Comparison of ENCODE assay signal across 20 mouse cellular contexts in the genomic region with DNA sequence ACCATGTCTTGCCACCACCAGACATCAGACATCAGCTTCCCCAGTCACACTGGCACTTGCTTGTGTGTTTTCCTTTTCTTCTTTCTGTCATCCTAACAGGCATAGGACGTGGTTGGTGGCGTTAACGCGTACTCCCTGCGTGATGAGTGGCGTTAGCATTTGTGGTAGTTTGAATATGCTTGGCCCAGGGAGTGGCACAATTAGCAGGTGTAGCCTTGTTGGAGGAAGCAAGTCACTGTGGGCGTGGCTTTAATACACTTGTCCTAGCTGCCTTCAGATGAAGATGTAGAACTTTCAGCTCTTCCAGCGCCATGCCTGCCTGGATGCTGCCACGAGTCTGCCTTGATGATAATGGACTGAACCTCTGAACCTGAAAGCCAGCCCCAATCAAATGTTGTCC.
"Had no signal": no experiment of that assay in that cellular context is flagged by ENCODE, and none has a peak within 500 bp of the region (broad histone marks: within the 10 kb centered on the region; RNA-seq: fewer than 3 reads in every experiment).

No protein-coding gene starts in this region.

- ATAC-seq: midbrain, embryonic 16.5 days had no signal

- H3K9ac ChIP-seq: lung, embryonic 14.5 days; midbrain, embryonic 12.5 days; neural tube, embryonic 13.5 days; neural tube, embryonic 15.5 days; stomach, embryonic 15.5 days had no signal

- H3K4me3 ChIP-seq: midbrain, embryonic 10.5 days; midbrain, embryonic 12.5 days; myocyte; neural tube, embryonic 13.5 days; neural tube, embryonic 15.5 days; stomach, embryonic 15.5 days had no signal

- H3K4me2 ChIP-seq: lung, embryonic 14.5 days; midbrain, embryonic 12.5 days; neural tube, embryonic 13.5 days; neural tube, embryonic 15.5 days; stomach, embryonic 15.5 days had no signal

- DNase-seq: lung, adult 18-20 months; lung, embryonic 14.5 days; lung, postnatal 10 days; lung, postnatal 4 days; midbrain, embryonic 14.5 days; retina, postnatal 1 day; right cerebral cortex, adult 18-20 months; right cerebral cortex, postnatal 25 days; right cerebral cortex, postnatal 4 days; thymus, adult 2 months; thymus, postnatal 25 days; thymus, postnatal 4 days had no signal

- H3K27me3 ChIP-seq: midbrain, embryonic 12.5 days; neural tube, embryonic 13.5 days; neural tube, embryonic 15.5 days; stomach, embryonic 15.5 days had no signal

- H3K27ac ChIP-seq: midbrain, embryonic 10.5 days; midbrain, embryonic 12.5 days; neural tube, embryonic 13.5 days; neural tube, embryonic 15.5 days; stomach, embryonic 15.5 days; stomach, postnatal 0 days had no signal

- H3K9me3 ChIP-seq: midbrain, embryonic 10.5 days; midbrain, embryonic 12.5 days; neural tube, embryonic 13.5 days; neural tube, embryonic 15.5 days; stomach, embryonic 15.5 days had no signal

- H3K36me3 ChIP-seq: midbrain, embryonic 10.5 days; midbrain, embryonic 12.5 days; neural tube, embryonic 13.5 days; neural tube, embryonic 15.5 days; stomach, embryonic 15.5 days had no signal

- H3K4me1 ChIP-seq: midbrain, embryonic 10.5 days; midbrain, embryonic 12.5 days; neural tube, embryonic 13.5 days; neural tube, embryonic 15.5 days; stomach, embryonic 15.5 days had no signal
